Comparison of ENCODE assay signal across 14 mouse cellular contexts in genomic region chr10:9462361-9462760, GRCm38 (mm10).
A peak's percentile ranks its signal among the peaks of the same experiment; 100 is the strongest.
DNase-seq lines count a peak whose midpoint lies in the region; ATAC-seq lines count a peak whose summit lies in the region.
"Had no signal": no experiment of that assay in that cellular context is flagged by ENCODE, and none has a peak within 500 bp of the region (broad histone marks: within the 10 kb centered on the region; RNA-seq: fewer than 3 reads in every experiment).

No protein-coding gene starts in this region.

- no peak for DNase-seq in frontal cortex, postnatal 10 days (ENCODE audit: low spot score in 2 of 2)
- DNase-seq in right cerebral cortex, adult 18-20 months = peak; percentile 64
- no peak for DNase-seq in right cerebral cortex, postnatal 14 days
- DNase-seq in left cerebral cortex, adult 18-20 months (ENCODE audit: low spot score in 2 of 2) = peak; percentile 20 to 32
- peak; percentile 36 to 56 for DNase-seq in right cerebral cortex, postnatal 36 days (ENCODE audit: low spot score in 2 of 2)
- no peak for DNase-seq in cerebellum, adult 8-10 months
- DNase-seq: cerebellum, adult 11-12 months; gastrocnemius, postnatal 14 days; kidney, adult 18-20 months; kidney, postnatal 25 days had no signal

- ATAC-seq in frontal cortex, adult (ENCODE audit: low TSS enrichment) = peak; percentile 96
- ATAC-seq in inflammation-experienced regulatory T-cells, adult 6 months = no peak
- ATAC-seq: forebrain, embryonic 13.5 days; Patski had no signal

Comparison
In these comparisons a context has a peak if more than half of its experiments do, and no peak if none do; other contexts are left out.
1. DNase-seq: peak in right cerebral cortex, adult 18-20 months (single experiment), left cerebral cortex, adult 18-20 months (2 of 2) and right cerebral cortex, postnatal 36 days (2 of 2); none in frontal cortex, postnatal 10 days (0 of 2), right cerebral cortex, postnatal 14 days (single experiment) and cerebellum, adult 8-10 months (single experiment).